Mouse (Mus musculus): ENCODE measurements at regions not wholly inside any gene's neighbourhood (a gene's known extent, or its start where the extent isn't known, plus 50 kb on each side); places are given as distances from the start of the nearest gene placed in this dataset.
"Not testable (repeated sequence)": the region's sequence is repeated elsewhere in the genome, so short reads cannot be mapped to it uniquely, and the experiment has no call there.

DNA sequence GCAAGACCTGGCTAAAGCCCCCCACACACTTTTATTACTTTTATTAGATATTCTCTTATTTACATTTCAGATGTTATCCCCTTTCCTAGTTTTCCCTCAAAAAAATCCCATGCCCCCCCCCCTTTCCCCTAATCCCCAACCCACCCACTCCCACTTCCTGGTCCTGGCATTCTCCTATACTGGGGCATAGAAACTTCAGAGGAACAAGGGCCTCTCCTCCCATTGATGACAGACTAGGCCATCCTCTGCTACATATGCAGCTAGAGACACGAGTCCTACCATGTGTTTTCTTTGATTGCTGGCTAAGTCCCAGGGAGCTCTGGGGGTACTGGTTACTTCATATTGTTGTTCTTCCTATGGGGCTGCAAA lies 116.8 kb downstream of the Rfpl4b start:
- not testable (repeated sequence) for DNase-seq (ENCODE audit: extremely low spot score, low spot score)

DNA sequence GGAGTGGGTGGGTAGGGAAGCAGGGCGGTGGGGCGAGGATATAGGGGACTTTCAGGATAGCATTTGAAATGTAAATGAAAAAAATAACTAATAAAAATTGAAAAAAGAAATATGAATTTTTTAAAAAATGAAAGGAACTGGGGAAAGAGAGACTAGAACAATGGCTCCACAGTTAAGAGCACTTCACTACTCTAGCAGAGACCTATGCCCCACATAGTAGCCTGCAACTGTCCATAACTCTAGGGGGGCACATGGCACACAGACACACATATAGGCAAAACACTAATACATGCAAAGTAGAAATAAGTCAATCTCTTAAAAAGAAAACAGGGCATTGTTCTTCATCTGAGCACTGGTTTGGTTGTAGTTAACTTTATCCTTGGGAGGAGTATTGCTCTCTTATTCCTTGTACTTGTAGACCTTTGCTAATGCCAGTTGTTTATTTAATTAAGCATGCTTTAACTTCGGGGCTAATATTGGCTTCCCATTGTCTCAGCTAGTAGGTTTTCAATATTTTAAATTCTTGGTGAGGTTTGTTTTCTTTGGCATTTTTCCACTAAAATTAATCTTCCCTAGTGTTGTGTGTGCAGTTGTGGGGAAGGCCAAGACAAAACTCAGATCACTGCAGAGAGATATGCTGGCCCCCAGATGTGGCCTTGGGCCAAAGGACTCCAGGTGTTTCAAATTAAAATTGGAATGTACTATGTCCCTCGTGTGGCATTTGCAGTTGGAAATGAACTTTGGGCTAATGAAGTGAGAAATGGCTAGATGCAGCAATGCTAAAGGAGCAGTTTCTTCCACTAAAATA lies 117.4 kb downstream of the Rfpl4b start:
- DNase-seq (ENCODE audit: extremely low spot score, low spot score), result peak; percentile 21

DNA sequence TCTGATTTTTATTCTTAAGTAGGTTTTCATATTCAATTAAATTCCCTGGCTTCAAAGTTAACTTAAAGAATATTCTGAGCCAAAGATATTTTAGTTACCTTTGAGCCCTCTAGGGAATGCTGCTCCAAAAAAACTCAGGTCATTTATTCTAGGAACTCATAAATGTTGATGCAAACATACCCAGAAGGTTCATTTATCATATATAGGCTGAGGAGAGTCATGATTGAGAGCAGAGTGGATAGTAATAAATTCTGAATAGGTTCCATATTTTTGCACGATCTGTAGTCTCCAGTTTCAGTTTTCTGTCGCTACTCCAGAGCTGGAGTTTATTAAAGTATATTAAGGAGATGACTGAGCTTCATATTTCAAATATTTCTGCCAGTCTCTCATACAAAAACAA lies 144.1 kb downstream of the Rfpl4b start:
- no peak for DNase-seq (ENCODE audit: extremely low spot score, low spot score)

DNA sequence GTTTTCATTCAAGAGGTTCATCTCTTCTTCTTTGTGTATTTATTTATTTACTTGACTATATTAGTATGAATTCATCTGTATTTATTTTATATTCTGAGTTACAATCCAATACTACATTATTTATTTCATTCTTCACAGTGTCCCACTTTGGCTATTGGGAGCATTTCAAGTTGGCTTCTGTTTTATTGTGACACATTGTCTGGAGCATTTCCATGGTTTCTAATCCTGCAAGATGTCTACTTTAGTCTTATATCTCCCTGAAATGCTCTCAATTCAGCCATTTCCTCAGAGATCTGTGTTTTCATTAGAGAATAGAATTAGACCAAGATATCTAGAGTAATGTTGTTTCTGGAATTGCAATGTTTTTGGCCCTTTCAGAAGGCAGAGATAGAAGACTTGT lies 153.0 kb downstream of the Rfpl4b start:
- no peak for DNase-seq (ENCODE audit: extremely low spot score, low spot score)

DNA sequence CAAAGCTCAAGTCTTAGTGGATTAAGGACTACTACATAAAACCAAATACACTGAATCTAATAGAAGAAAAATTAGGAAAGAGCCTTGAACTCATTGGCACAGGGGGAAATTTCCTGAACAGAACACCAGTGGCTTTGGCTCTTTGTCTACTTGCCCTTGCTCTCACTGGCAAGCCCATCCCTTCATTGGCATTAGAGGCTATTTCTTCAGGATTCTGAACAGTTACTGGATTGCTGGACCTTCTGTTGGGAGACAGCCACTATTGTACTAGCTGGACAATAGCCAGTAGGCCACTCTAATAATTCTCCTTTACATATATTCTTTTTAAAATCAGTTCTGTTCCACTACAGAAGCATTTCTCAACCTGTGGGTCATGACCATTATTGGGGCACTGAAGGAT lies 153.7 kb downstream of the Rfpl4b start:
- DNase-seq (ENCODE audit: extremely low spot score, low spot score), result no peak

DNA sequence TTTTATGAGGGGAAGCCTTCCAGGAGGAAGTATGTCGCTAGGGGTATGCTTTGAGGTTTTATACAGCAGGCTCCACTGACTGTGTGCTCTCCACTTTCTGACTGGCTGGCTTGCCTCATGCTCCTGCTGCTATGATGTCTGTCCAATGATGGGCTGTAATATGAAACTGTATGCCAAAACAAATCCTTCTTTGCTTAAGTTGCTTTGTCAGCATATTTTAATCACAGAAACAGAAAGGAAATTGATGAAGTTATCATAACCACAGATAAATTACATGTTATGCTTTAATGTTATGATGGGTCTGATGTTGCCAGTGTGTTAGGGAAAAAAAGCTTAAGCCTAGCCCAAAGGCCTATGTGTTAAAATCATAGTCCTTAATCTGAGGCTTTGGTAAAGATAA lies 185.9 kb downstream of the Rfpl4b start:
- DNase-seq (ENCODE audit: extremely low spot score, low spot score), result no peak

DNA sequence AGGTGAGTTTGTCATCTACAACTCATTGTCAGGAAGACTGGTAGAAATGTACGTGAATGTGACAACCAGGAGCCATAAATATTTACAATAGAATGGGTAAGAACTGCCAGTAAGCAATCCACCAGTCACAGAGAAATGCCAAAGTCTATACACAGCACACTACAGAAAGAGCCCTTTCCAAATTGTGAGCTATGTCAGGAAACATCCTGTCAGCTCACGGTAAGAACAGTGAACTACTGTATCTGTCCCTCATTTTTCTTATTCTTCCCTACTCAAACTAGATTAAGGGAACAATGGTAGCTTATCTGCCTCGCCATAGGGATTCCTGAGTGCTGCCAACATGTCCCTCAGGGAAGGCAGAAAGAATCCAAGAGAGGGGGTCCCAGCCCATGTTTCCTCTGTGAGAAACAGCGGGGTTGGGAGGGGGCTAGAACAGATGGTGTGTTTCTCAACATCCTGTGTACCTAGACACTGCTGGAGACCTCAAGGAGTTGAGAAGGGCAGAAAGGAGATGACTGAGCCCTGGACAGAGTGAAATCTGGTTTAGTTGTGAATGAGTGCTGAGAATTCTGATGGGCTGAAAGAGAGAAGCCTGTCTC lies 191.6 kb downstream of the Rfpl4b start:
- no peak for DNase-seq (ENCODE audit: extremely low spot score, low spot score)

DNA sequence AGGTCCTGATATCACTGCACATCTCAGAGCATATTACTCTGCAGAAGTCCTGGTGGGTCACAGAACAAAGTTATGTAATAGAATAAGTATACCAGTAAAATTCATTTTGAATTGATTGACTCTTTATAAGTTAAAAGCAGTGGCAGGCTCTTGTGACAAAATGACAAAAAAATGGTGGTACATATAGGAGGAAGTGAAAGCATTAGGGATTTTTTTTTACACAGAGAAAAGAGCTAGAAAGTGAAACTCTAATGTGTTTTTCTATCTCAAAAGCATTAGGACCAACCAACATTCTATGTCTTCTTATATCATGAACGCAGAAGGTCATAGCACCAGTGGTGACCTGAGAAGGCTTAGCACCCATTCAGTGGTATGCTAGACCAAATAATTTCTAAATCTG lies 198.2 kb downstream of the Rfpl4b start:
- DNase-seq (ENCODE audit: extremely low spot score, low spot score), result no peak

DNA sequence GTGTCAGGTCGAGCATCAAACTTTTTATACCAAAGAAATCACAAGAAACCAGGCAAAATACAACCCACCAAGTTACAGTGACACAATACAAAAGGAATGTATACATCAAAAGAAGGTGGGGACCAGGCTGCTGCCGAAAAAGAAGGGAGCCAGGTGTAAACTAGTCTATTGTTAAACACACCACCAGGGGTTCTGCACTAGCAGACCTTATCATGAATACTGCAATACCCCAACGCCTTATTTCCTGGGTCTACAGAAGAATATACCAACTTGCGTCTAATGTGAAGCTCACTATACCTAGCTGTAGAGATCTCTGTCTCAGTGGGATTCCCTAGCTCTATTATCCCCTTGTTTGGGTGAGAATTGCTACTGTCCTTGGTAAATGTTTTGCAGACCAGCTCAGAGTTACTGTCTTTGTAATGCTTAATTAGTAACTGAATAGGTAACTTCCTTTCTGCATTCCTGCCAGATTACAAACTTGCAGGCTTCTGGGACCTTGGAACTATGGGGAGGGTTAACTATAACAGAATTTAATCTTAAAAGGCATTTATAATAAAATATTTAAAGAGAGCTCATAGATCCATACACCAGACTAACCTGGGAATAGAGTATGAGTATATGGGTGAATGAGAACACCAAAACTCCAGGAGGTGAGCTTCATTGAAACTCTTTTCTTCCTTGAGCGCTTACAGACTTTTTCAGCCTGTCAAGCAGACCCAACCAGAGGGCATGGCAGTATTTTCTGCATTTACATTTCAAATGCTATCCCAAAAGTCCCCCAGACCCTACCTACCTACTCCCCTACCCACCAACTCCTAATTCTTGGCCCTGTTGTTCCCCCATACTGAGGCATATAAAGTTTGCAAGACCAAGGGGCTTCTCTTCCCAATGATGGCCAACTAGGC lies 211.7 kb downstream of the Rfpl4b start:
- DNase-seq (ENCODE audit: extremely low spot score, low spot score), result no peak

DNA sequence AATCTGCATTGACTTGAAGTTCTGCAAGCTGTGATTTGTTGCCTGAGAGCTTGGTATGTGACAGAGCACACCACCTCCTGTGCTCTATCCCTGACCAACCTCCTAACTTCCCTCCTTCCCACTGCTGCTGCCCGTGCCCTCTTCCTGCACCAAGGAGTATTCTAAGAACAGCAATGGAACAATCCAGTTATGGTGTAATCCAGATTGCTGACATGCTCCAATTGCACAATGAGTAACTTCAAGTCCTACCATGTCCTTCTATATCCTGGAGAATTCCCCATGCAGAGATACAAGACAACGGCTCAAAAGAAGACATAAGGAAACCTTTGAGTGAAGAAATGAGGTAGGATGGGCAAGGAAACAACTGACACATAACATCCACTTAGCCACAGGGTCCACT lies 235.5 kb downstream of the Rfpl4b start:
- no peak for DNase-seq (ENCODE audit: extremely low spot score, low spot score)

DNA sequence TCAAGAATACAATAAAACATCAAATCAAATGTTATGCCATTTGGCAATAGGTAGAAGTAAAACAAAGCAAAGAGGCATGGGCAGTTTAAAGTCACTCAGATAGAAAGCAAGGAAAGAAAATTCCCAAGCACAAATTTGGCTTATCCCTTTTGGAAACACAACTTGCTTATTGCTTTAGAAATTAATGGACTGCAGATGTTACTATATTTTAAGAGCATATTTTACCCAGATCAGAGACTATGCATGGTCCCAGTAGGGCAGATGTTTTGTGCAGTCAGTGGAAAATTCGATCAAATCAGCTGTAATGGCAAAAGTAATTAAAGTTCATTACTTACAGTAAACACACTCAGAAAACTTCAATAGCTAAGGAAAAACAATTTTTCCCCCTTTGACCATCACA lies 245.9 kb downstream of the Rfpl4b start:
- DNase-seq (ENCODE audit: extremely low spot score, low spot score), result no peak

DNA sequence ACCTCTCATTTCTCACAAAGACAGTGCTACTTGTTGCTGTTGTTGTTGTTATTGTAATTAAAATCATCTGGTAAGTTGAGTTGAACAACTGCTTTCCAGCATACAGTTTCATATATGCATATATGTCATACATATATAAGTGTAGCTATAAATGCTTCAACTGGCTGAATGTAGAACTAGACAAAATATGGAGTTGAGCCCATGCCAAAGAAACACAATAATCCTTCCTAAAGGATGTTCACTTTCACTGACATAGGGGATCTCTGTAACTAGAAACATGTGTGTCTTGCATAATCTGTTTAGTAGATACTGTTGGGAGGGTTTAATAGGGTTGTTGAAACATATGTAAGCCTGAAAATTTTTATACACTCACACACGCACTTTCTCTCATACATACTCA lies 247.9 kb downstream of the Rfpl4b start:
- DNase-seq (ENCODE audit: extremely low spot score, low spot score), result no peak

DNA sequence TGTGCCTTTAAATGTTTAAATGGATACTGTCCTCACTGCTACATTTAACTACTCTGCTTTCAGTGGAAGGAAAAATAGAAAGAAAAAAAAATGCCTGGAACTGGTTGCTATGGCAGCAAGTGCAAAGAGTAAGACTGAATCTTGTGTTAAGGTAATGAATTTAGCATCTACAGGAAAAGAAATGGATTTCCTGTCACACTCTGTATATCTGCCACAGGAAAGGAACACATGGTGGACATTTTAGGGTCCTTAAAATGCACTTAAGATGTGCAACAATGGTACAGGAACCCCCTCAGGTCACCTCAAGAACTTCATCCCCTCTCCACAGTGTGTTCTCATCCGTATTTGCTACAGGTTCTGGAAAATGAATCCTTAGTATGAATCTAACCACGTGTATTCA lies 248.4 kb downstream of the Rfpl4b start:
- DNase-seq (ENCODE audit: extremely low spot score, low spot score), result no peak

DNA sequence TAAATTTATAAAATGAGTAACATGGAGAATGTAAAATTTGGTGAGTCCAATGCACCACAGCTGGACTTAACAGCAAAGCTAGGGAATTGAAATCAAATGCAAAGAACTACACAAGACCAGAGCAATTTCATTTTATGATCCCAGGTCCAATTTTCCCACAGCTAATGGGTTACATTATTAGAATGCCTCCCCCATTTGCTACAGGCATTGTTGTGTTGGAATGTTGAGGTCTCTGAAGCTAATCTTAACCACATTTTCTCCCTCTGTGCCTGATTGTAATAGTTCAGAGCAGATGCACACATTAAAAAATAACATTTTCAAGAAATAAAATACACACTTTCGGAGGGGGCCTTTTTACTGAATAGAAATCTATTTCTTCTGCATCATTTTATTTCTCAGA lies 254.3 kb downstream of the Rfpl4b start:
- DNase-seq (ENCODE audit: extremely low spot score, low spot score), result no peak

DNA sequence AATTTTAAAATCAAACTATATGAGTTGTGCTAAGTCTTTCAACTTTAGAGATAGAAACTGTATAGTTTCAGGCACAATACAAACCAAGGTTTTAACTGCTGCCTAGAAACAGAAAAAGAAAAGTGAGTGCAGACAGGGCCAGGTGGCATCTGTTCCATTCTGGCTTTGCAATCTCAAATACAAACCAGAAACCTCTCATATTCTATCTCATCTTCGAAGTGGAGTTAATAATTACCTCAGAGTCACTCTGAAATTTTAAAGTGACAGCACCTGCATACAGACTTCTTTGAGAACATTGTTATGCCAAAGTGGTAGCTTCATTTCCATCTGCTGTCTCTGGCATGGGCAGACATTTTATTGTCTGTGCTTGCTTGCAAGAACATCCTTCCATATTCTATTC lies 255.2 kb downstream of the Rfpl4b start:
- no peak for DNase-seq (ENCODE audit: extremely low spot score, low spot score)

DNA sequence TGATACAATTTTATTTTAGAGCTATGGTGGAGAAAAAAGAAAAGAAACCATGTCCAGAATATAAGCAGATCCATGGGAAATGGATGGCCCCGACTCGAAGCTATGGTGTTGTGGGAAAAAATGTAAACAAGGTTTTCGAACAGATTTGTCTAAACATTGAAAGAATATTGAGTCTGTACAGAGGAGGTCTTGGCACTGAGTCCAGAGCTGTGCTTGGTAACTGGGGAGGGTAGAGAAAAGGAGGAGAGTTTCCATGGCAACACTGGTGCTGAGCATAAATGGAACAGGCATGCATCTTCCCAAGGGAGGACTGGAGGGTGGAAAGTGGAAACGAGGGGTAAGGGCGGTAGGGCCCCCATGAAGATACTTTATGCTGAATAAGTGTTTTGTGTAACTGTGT lies 266.5 kb downstream of the Rfpl4b start:
- peak; percentile 45 for DNase-seq (ENCODE audit: extremely low spot score, low spot score)

DNA sequence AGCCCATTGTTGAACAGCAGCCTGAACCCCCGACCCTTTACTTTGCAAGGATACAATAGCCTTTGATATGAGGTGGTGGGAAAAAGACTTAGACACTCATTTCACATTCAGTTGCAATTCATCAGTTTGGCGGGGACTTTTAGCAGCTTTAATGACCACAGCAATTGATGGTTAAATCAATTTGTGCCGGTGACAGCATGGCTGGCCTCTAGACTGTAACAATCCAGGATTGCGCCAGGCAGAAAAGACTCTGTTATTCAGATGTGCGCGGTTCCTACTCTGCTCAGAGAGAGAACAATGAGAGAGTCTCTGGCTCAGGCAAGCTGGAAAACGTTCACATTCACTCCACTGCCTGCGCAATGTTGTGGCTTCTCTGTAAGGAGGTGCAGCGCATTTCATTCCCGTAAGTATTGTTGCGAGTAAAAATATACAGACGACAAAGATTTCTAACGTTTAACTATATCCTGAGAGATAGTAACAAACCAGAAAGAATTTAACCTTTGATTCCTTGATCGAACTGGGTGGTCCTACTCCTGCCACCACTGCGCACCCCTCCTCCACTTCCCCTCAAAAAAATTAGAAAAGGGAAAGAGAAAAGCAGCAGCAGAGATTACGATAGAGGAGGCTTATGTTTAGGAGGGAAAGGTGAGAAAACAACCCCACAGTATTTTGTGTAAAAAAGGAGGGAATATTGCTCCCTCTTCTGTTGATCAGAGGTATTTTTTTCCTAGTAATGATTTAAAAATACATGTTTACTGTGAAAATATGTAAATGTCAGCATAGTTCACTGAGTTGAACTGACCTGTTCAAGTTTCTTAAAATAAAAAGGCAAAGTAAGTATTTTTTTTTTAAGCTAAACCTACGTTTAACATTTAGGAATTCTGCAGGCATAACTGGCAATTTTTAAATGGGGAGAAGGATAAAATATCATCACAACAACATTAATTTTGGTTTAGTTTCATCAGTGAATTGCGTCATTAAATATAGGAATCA lies 267.6 kb downstream of the Rfpl4b start:
- peak; percentile 73 for DNase-seq (ENCODE audit: extremely low spot score, low spot score)

DNA sequence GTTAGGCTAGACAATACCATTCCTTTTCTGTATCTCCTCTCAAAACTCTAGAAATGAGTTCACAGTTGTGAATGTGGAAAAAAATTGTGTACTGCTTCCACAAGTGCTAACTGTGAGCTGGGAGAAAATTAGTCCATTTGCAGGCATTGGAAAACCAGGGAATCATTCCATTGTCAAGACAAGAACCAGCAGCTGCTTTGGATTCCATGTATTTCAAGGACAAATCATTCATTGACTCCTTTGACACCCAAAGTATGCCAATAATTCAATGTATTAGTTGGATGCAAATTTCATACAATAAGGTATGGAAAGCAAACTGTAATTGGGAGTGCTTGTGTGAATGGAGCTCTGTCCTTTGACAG lies 268.3 kb downstream of the Rfpl4b start:
- DNase-seq (ENCODE audit: extremely low spot score, low spot score), result no peak

DNA sequence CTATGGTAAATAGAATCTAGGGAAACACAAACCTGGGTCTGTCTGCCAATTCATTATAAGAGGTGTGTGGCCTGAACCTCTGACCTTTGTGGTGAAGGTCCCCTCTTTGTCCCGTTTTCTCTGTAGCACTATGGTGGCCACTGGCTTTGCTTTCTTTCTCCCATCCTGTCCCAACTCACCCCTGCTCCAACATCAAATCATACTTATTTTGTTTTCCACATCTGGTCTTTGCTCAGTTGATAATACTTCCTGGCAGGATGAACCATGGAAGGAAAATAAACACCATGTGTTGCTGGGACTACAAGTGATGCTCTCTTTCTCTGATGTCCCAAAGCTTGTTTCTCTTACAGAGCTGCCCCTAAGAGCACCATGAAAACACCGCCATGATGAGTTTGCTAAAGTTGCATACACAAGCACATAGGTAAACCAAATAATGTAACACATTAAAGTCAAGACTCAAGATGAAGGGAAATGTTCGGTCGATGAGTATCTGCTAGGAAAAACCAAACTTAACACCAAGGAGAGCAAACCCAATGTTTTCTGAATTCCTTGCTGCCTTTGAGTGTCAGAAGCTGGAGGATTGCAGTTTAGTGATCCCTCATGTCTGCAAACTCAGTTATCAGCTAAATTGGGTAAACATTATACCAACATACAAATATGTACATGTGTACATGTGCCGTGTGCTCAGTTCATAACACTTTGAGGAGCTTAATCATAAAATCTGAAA lies 269.1 kb downstream of the Rfpl4b start:
- DNase-seq (ENCODE audit: extremely low spot score, low spot score), result no peak

DNA sequence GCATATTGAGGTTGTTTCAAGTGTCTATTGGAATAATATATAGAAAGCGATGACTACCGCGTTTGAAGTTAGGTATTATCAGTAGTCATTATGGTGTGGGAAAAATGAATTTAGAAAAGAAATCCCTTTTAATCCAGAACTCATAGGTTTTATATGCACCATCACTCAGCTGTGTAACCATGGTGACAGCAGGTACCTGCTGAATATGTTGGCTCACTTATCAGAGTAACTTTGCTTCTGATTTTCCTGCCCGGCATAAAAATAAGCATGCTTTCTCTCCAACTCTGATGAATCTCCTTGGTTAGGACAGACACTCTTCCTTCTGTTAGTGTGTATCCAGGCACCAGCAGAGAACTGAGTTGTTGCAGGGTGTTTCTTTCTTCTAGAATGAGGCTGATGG lies 281.5 kb downstream of the Rfpl4b start:
- no peak for DNase-seq (ENCODE audit: extremely low spot score, low spot score)

DNA sequence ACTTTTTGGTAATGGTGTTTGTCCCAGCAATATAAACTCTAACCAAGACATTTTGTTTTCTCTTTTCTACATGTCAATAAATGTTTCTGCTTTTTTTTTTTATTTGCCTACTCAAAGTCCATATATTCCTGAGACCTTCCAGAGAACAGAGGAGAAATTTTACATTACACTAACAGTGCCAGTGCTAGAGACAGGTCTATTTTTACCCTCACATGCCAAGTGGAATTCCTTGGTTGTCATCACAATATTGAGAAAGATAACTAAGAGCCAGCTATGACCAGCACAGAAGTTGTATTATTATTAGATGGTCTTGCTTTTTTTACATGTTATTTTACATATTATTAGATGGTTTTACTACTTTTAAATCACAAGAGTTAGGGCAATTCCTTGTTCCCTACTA lies 282.8 kb downstream of the Rfpl4b start:
- no peak for DNase-seq (ENCODE audit: extremely low spot score, low spot score)

All from neural tube, embryonic 10.5 days (tissue).